Mouse (Mus musculus) macrophage (primary cell): ENCODE data around the gene Zbtb48. TPM values are rescaled to one million over a fixed set of nuclear protein-coding genes. Genes with fewer than 3 reads are reported as not detected.

ENCODE experiments used
- H3K27ac ChIP-seq: fragments of 350-480 bp; formaldehyde crosslinking; 2 replicates; pipeline ENCODE4 v1.9.0; 2021
- H3K36me3 ChIP-seq: fragments of 350-480 bp; formaldehyde crosslinking; 2 replicates; pipeline ENCODE4 v1.9.0; 2021; ENCODE audit errors: inconsistent target
- H3K4me3 ChIP-seq: fragments of 350-480 bp; formaldehyde crosslinking; 2 replicates; pipeline ENCODE4 v1.9.0; 2021; ENCODE audit errors: inconsistent target
- H3K79me2 ChIP-seq: fragments of 350-480 bp; formaldehyde crosslinking; 2 replicates; pipeline ENCODE4 v1.9.0; 2021; ENCODE audit errors: inconsistent target
- WGBS: methylation state at CpG from one replicate; pipeline ENCODE4 v1.1.7; 2026; ENCODE audit warnings: inconsistent platforms; ENCODE audit not compliant: missing documents; 5-methylcytosine and 5-hydroxymethylcytosine counted together
- polyA plus RNA-seq: library from polyadenylated mRNA; stranded (reverse); fragments of 250-400 nt; gene quantifications from 3 replicates; pipeline ENCODE4 v1.2.4, GENCODE M21; 2018; ENCODE audit warnings: inconsistent platforms

Zbtb48 gene
- polyA plus RNA-seq, 1 experiment from 2014 or later, result 5.0 TPM

DNA sequence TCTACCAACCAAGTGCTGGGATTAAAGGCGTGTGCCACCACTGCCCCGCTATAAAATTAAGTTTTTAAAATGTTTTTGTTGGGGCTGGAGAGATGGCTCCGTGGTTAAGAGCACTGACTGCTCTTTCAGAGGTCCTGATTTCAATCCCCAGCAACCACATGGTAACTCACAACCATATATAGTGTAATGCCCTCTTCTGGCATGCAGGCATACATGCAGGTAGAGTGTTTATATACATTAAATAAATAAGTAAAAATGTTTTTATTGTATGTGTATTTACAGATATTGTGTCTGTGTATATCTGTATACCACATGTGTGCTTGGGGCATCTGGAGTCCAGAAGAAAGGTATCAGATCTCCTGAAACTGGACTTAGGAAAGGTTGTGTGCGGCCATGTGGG is 26.1 kb downstream of the Zbtb48 start:
- H3K36me3 ChIP-seq, result no peaks in the 10 kb centered on the region
- WGBS, result 86% methylated on average over 4 of the region's 4 CpGs
- H3K4me3 ChIP-seq, result no peak overlapping the region
- no peaks in the 10 kb centered on the region for H3K79me2 ChIP-seq
- H3K27ac ChIP-seq, result no peak overlapping the region

DNA sequence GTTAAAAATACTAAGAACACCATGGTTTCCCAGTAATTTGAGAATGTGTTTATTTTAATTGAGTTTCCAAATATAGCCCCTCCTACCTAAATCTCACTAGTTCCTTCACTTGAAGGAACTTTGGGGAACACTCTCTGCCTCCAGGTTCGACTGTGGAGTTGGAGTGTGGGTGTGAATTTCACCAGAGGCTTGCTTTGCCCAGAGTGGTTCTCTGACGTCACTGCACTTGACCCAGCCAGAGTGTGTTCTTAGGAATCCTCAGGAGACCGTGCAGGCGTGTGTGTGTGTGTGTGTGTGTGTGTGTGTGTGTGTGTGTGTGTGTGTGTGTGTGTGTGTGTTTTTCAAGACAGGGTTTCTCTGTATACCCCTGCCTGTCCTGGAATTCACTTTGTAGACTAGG is 26.6 kb downstream of the Zbtb48 start:
- Histone ChIP-seq H3K27ac (no peak overlapping the region), H3K36me3 (no peaks in the 10 kb centered on the region), H3K79me2 (no peaks in the 10 kb centered on the region), H3K4me3 (no peak overlapping the region)
- 40% methylated on average over 1 of the region's 4 CpGs for WGBS

DNA sequence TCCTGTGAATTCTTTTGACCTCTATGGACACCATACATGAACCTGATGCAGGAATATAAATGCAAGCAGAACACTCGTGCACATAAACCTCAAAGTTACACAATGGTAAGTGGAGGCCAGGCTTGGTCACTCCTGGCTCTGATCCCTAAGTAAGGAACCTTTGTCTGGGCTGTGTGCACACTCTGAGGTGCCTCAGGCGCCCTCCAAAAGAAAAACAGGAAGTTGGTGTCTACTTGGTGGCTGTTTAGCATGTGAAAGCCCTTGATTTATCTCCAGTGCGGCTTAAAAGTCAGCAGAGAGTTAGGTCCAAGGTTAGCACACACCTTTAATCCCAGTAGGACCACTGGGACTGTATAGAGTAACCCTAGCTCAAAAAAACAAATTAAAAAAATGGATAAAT is 28.0 kb downstream of the Zbtb48 start:
- H3K79me2 ChIP-seq, result peaks cover 2% of the 10 kb centered on the region; the same call in 1 of the 2 replicates
- no peak overlapping the region for H3K27ac ChIP-seq
- no peaks in the 10 kb centered on the region for H3K36me3 ChIP-seq
- 4% methylated on average over 3 of the region's 3 CpGs for WGBS
- no peak overlapping the region for H3K4me3 ChIP-seq

DNA sequence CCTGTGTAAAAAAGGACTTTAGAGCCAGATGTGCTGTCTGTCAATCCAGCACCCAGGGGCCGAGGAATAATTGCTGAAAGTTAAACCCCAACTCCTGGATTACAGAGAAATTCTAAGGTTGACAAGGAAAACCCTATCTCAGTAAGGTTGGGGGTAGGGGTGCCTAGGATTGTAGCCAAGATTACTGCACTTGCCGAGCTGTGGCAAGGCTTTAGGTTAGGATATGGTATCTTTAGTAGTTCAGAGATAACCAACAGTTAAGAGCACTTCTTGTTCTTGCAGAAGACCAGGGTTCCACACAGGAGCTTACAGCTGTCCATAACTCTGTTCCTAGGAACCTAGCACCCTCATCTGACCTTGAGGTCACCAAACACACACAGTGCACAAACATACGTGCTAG is 29.8 kb downstream of the Zbtb48 start:
- 81% methylated on average over 3 of the region's 3 CpGs for WGBS
- Histone ChIP-seq H3K4me3 (no peak overlapping the region), H3K27ac (no peak overlapping the region), H3K79me2 (peaks cover 14% of the 10 kb centered on the region; the same call in 1 of the 2 replicates), H3K36me3 (no peaks in the 10 kb centered on the region; the same call in 1 of the 2 replicates)

DNA sequence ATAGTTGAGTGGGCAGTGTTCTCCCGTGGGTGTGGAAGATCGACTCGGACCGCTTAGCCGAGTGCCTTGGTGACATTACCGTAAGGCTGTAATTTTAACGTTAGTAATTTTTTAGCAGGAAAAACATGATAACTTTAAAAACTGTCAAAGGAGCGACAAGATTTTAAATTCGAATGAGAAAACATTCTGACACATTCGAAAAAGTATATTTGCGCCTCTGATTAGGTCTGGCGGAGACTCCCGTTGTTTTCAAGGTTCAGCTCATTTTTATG is 30.6 kb downstream of the Zbtb48 start:
- 1% methylated on average over 13 of the region's 13 CpGs for WGBS
- peak overlapping the region; percentile 49 for H3K27ac ChIP-seq

DNA sequence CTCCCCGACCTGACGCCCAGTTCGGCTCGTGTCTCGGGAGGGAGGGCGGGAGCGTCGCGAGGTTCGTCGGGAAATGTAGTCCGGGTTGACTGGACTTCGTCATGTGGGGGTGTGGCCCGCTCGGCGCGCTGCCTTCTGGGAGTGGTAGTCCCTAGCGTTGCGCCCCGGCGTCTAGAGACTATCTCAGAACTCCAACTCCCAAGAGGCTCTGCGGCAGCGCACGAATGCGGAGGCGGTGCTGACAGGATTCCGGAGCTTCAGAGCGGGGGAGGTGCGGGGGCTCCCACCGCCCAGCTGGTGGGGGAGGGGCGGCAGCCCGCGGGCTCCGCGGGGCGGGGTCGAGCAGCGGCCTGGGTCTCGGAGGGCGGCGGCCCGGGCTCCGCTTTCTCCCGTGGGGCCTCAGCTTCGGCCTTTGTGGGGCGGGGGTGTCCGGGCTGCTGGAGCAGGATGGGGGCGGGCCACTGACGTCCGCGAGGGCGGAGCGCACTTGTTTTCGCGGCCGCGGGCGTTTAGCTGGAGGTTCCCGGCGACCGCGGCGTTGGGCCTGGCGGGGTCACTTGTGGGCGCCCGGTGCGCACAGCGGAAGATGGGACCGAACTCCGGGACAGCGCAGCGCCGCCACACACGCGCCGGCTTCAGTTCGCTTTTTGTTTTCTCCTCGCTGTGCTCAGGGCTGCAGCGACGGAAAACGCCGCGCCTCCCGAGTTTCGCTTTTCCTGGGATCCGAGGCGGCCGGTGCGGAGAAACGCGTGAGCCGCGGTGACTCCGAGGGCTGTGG is 31.1 kb downstream of the Zbtb48 start, which contains the start of gene Phf13:
TSS of gene Phf13 (minus strand) at position 86 of the 778 bp plus-strand sequence.
- under 1% methylated on average over 93 of the region's 94 CpGs for WGBS
- Histone ChIP-seq H3K79me2 (peaks cover 14% of the 10 kb centered on the region; the same call in 1 of the 2 replicates), H3K36me3 (peaks cover 12% of the 10 kb centered on the region; the same call in 1 of the 2 replicates), H3K4me3 (peak within 1 kb of the TSS; percentile 67), H3K27ac (peak within 1 kb of the TSS; percentile 49)

More for the DNA sequence above, 30.6 kb downstream of the Zbtb48 start:
- H3K4me3 ChIP-seq, result peak overlapping the region; percentile 67
- H3K79me2 ChIP-seq, result peaks cover 14% of the 10 kb centered on the region; the same call in 1 of the 2 replicates
- peaks cover 7% of the 10 kb centered on the region; the same call in 1 of the 2 replicates for H3K36me3 ChIP-seq

DNA sequence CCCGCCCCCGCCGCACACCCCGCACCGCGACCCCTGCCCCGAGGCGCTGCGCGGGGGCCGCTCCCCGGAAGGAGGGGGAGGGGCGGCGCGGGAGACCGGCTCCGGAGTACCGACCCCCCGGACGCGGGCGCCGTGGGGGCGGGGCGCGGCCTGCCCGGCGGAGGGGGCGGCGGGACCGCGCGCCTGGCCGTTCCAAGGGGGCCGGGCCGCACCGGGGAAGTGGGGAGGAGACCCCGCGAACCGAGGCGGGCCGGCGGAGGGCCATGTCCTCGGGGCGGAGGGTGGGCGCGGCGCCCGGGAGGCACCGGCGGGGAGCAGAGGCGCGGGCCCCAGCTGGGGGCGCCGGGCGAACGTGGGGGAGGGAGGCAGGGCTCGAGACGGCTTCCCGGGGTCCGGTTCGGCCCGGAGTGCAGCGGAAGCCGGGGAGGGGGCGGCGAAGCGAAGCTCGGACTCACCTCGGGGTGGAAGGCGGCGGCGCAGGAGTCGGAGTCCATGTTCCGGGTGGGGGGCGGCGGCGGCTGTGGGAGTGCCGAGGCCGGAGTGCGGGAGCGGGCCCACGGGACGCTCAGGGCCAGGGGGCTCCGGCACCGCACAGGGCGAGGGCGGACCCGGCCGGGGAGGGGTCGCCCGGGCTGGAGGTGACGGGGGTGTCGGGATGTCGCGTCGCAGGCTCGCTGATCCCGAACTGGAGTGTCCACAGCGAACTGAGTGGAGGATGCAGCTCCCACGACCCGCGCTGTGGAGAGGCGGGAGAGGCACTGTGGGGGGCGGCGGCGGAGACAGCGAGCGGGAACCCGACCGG is 31.9 kb downstream of the Zbtb48 start:
- under 1% methylated on average over 88 of the region's 111 CpGs for WGBS
- peaks cover 14% of the 10 kb centered on the region; the same call in 1 of the 2 replicates for H3K79me2 ChIP-seq
- no peak overlapping the region for H3K27ac ChIP-seq
- peaks cover 20% of the 10 kb centered on the region; the same call in 1 of the 2 replicates for H3K36me3 ChIP-seq
- H3K4me3 ChIP-seq, result peak overlapping the region; percentile 18; the same call in 1 of the 2 replicates

DNA sequence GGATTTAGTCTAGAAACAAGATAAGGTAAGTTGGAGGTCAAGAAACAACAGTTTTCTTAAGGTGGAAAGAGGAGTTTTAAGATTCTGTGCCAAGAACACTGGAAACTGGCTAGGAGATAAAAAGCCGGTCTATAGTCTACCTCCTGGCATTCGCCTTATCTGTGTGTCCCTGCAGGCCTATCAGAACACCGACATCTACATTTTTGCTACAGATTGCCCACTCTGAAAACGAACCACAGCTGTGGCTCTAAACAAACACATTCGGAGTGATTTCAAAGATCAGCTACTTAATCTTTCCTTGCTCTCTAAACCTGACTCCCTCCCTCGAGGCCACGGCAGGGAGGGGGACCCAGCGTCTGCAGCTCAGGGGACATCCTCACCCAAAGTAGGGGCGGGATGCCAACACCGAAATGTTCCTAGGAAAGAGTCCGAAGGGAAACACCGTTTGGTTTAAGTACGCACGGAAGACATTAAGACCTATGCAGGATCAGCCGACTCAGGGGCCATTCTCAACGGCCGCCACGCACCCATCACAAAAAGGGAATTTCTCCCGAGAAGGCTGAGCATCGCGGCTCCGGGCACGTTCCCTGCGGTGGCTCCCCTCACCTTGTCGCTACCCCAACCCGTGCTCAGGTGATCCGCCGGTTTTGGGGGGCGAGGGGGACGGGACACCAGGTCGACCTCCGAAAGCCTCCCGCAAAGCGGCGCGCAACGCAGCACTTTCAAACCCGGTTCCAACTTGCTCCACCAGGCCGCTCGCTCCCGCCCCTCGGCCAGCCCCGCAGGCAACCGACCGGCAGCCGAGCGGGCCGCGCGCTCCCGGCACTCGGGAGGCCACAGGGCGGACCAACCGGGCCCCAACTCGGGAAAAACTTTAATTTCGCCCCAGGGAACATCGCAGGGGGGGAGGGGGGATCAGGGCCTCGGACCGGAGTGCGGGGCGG is 33.0 kb downstream of the Zbtb48 start:
- Histone ChIP-seq H3K4me3 (peak overlapping the region; percentile 14; the same call in 1 of the 2 replicates), H3K27ac (no peak overlapping the region), H3K36me3 (peaks cover 20% of the 10 kb centered on the region; the same call in 1 of the 2 replicates), H3K79me2 (peaks cover 14% of the 10 kb centered on the region; the same call in 1 of the 2 replicates)
- 13% methylated on average over 57 of the region's 61 CpGs for WGBS

DNA sequence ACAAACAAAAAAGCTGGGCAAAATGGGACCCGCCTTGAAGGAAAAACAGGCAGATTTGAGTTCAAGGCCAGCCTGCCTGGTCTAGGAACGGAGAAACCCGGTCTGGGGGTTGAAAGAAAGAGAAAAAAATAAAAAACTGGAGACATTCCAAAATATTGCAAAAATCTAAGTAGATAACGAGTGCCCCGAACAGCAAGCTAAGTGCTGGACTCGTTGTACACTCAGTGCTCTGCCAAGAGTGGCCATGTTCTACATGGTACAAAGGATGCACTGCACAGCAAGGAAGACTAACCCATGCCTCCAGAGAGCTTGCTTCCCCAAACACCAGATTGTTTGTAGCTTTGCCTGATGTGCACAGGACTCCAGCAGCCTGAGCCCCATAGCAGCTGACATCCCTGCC is 34.4 kb downstream of the Zbtb48 start:
- H3K36me3 ChIP-seq, result peaks cover 20% of the 10 kb centered on the region; the same call in 1 of the 2 replicates
- peaks cover 17% of the 10 kb centered on the region; the same call in 1 of the 2 replicates for H3K79me2 ChIP-seq
- no peak overlapping the region for H3K4me3 ChIP-seq
- no peak overlapping the region for H3K27ac ChIP-seq
- 93% methylated on average over 6 of the region's 6 CpGs for WGBS

DNA sequence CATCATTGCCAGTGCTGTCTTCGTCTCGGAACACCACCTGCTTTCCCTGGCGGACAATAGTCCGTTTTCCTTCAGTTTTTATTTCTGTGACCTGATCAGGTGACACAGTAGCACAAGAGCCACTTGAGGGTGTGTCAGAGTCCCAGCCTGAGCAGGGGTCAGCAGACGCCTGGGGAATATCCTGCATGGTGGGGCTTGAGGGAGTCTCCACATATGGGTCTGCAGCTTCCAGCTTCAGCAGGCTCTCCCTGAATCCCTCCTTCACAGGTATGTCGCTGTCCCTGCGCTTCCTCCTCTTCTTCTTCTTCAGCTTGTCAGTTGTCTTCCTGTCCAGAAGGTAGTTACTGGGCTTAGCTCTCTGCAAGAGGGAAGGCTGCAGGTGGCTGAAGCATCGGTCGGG is 35.4 kb downstream of the Zbtb48 start:
- H3K4me3 ChIP-seq, result no peak overlapping the region
- no peak overlapping the region for H3K27ac ChIP-seq
- peaks cover 22% of the 10 kb centered on the region; the same call in 1 of the 2 replicates for H3K79me2 ChIP-seq
- peaks cover 20% of the 10 kb centered on the region; the same call in 1 of the 2 replicates for H3K36me3 ChIP-seq
- 97% methylated on average over 9 of the region's 9 CpGs for WGBS

DNA sequence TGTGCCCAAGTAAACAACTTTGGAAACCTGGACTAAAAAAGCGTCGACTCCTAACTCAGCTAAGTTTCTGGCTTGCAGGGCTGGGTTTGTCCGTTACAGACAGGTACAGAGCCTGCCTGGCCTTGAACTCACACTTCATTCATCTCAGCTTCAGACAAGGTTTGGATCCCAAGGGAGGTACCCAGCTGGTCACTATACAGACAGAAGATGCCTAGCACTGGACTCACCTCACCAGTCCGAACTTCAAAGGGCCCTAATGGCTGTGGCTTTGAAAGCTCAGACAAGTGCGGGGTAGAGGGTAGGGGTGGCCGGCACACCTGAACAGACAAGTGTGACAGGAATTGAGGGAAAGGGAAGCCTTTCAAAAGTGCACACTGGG is 38.4 kb downstream of the Zbtb48 start:
- WGBS, result 59% methylated on average over 6 of the region's 6 CpGs
- H3K27ac ChIP-seq, result no peak overlapping the region
- H3K36me3 ChIP-seq, result peaks cover 25% of the 10 kb centered on the region; the same call in 1 of the 2 replicates
- peaks cover 17% of the 10 kb centered on the region; the same call in 1 of the 2 replicates for H3K79me2 ChIP-seq
- no peak overlapping the region; the same call in 1 of the 2 replicates for H3K4me3 ChIP-seq

DNA sequence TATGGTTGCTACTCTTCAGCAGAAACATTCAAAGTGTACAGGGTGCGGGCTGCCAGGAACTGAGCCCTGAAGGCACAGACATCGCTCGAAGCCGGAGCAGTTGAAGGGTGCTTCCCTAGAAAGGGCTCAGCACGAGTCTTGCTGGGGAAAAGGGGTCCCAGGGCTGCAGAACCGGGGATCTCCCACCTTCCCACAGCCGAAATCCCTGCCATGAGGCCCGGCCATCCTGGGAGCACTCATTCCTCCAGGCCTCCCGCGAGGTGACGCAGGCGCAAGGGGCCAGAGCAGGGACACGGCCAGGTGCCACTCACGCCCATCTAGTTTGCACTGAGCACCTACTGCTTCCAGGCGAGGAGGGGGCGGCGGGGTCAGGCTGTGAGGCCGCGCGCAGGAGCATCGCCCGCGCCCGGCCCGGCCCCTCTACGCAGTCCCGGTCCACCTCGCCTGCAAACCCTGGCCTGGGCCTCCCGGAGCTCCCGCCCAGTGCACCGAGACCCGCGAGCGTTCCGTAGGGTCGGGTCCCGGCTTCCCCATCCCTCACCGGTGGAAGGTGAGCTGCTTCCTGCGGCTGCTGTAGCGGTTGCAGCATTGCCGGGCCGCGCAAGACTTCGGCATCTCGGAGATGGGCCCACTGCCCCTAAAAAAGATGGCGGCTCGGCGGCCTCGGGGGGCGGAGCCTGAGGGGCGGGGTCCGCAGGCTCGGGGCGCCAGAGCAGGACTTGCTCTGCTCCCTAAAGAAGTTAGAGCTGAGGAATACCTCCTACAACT is 38.9 kb downstream of the Zbtb48 start, which contains the start of gene Thap3:
TSS of gene Thap3 (minus strand) at position 656 of the 768 bp plus-strand sequence.
- H3K36me3 ChIP-seq, result peaks cover 25% of the 10 kb centered on the region; the same call in 1 of the 2 replicates
- WGBS, result under 1% methylated on average over 54 of the region's 54 CpGs
- no peak within 1 kb of the TSS for H3K27ac ChIP-seq
- H3K4me3 ChIP-seq, result peak within 1 kb of the TSS; percentile 63
- H3K79me2 ChIP-seq, result peaks cover 11% of the 10 kb centered on the region; the same call in 1 of the 2 replicates

DNA sequence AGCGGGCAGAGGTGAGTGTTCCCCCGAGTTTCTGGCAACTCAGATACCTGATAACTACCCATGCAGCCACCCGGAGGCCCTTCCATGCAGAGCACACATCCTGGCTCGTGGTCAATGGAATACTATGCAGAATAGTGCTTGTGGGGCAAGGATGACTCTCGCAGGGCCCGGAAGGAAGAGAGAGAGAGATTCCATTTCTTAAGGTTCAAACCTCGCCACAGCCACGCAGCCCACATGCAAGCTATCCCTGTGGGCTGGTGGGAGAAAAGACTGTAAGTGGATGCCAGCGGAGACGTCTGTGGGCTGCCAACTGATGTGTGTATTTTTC is 39.5 kb downstream of the Zbtb48 start:
- H3K79me2 ChIP-seq, result peaks cover 9% of the 10 kb centered on the region; the same call in 1 of the 2 replicates
- H3K4me3 ChIP-seq, result peak overlapping the region; percentile 63
- 29% methylated on average over 10 of the region's 10 CpGs for WGBS
- no peak overlapping the region for H3K27ac ChIP-seq
- peaks cover 25% of the 10 kb centered on the region; the same call in 1 of the 2 replicates for H3K36me3 ChIP-seq
